Mouse (Mus musculus) C2C12 (cell line): Measurements from ENCODE around the gene Dlgap1. TPM values are rescaled to one million over a fixed set of nuclear protein-coding genes. Genes with fewer than 3 reads are reported as not detected.

ENCODE experiments used
- H3K27me3 ChIP-seq: one replicate; pipeline ENCODE4 v1.6.1; 2011; ENCODE audit not compliant: control insufficient read depth, insufficient read depth, insufficient read length
- H3K36me3 ChIP-seq: one replicate; pipeline ENCODE4 v1.6.1; 2011; ENCODE audit not compliant: control insufficient read depth, insufficient read depth
- H3K4me3 ChIP-seq: one replicate; pipeline ENCODE4 v1.5.1; 2011; ENCODE audit warnings: mild to moderate bottlenecking, control low read depth; ENCODE audit not compliant: poor library complexity, insufficient read depth, severe bottlenecking
- H3K79me2 ChIP-seq: one replicate; pipeline ENCODE4 v1.6.1; 2011; ENCODE audit not compliant: control insufficient read depth, insufficient read depth
- H3K79me3 ChIP-seq: one replicate; pipeline ENCODE4 v1.6.1; 2011; ENCODE audit warnings: low read depth, control low read depth
- H3ac ChIP-seq: one replicate; pipeline ENCODE3; 2011; ENCODE audit warnings: low read depth; ENCODE audit not compliant: control insufficient read depth, insufficient read length
- CEBPB ChIP-seq: IDR thresholded peaks from one replicate; pipeline ENCODE4 v1.6.1; 2011; ENCODE audit warnings: low read depth, mild to moderate bottlenecking, control low read depth, moderate library complexity
- CTCF ChIP-seq: IDR thresholded peaks from one replicate; pipeline ENCODE4 v1.5.1; 2011; ENCODE audit not compliant: control insufficient read depth, insufficient read depth, insufficient read length
- FOSL1 ChIP-seq: IDR thresholded peaks from one replicate; pipeline ENCODE4 v1.8.0; 2011; ENCODE audit warnings: mild to moderate bottlenecking, low read length; ENCODE audit not compliant: poor library complexity, insufficient read depth, severe bottlenecking
- MAX ChIP-seq: IDR thresholded peaks from one replicate; pipeline ENCODE4 v1.6.1; 2011; ENCODE audit warnings: mild to moderate bottlenecking, control low read depth
- MYOD1 ChIP-seq: IDR thresholded peaks from one replicate; pipeline ENCODE4 v1.6.1; 2011; ENCODE audit warnings: low read depth; ENCODE audit not compliant: control insufficient read depth, insufficient read length
- MYOG ChIP-seq: IDR thresholded peaks from one replicate; pipeline ENCODE4 v1.6.1; 2011; ENCODE audit not compliant: control insufficient read depth, insufficient read length; ENCODE audit errors: extremely low read depth
- USF1 ChIP-seq: IDR thresholded peaks from one replicate; pipeline ENCODE4 v1.6.1; 2011; ENCODE audit warnings: low read depth, mild to moderate bottlenecking, control low read depth, moderate library complexity
- polyA plus RNA-seq: library from polyadenylated mRNA; unstranded; fragments of >200 nt; fragmentation: generic; extraction: Trizol; gene quantifications from one replicate; pipeline ENCODE4 v1.2.1, GENCODE M21; 2012; ENCODE audit warnings: missing spikeins

Gene Dlgap1
- polyA plus RNA-seq, 1 experiment, result 0.22 TPM

GRCm38 (mm10) chr17:70455036-70455435, 486.2 kb downstream of the Dlgap1 start:
- H3K27me3 ChIP-seq, result no peaks in the 10 kb centered on the region
- H3ac ChIP-seq, result no peak overlapping the region
- no peaks in the 10 kb centered on the region for H3K36me3 ChIP-seq
- TF ChIP-seq MYOG (no peak), CEBPB (no peak), FOSL1 (no peak), MYOD1 (no peak), CTCF (no peak), USF1 (no peak), MAX (no peak)
- no peaks in the 10 kb centered on the region for H3K79me3 ChIP-seq
- H3K4me3 ChIP-seq, result no peak overlapping the region
- no peaks in the 10 kb centered on the region for H3K79me2 ChIP-seq

- no peaks in the 10 kb centered on the region for H3K79me3 ChIP-seq
- no peak overlapping the region for H3ac ChIP-seq
- no peak for TF ChIP-seq USF1
- H3K79me2 ChIP-seq, result no peaks in the 10 kb centered on the region
- no peaks in the 10 kb centered on the region for H3K27me3 ChIP-seq
- H3K36me3 ChIP-seq, result no peaks in the 10 kb centered on the region
- no peak overlapping the region for H3K4me3 ChIP-seq
Measured at GRCm38 (mm10) chr17:70457103-70457502, 488.2 kb downstream of the Dlgap1 start.

DNA sequence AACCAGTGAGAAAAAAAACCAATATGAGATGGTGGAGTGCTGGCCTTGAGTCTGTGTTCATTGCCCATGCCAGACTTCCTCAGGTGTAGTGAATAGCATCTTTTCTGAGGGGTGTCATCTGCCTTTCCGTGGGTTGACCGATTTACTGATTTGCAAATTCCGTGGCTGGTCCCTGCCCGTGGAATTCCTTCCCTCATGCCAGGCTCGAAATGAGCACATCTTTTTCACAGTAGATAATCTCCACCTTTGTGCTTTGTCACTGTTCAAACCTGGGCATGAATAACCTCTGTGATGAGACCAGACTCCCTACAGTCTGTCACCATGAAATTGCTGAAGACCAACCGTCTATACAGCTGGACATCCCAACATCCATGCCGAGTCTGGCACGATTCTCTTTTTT, 493.4 kb downstream of the Dlgap1 start:
- no peak for TF ChIP-seq MYOD1
- TF ChIP-seq CTCF, result no peak
- TF ChIP-seq MYOG, result no peak
- no peak for TF ChIP-seq FOSL1
- TF ChIP-seq MAX, result no peak
- no peak for TF ChIP-seq USF1
- no peak for TF ChIP-seq CEBPB
- H3K79me3 ChIP-seq, result no peaks in the 10 kb centered on the region

GRCm38 (mm10) chr17:70462771-70463491, 494.1 kb downstream of the Dlgap1 start:
- Histone ChIP-seq H3K4me3 (no peak overlapping the region), H3ac (no peak overlapping the region), H3K27me3 (no peaks in the 10 kb centered on the region), H3K79me2 (no peaks in the 10 kb centered on the region), H3K36me3 (no peaks in the 10 kb centered on the region), H3K79me3 (no peaks in the 10 kb centered on the region)
- no peak for TF ChIP-seq MYOD1
- no peak for TF ChIP-seq MYOG

More for the DNA sequence above, 493.4 kb downstream of the Dlgap1 start:
- Histone ChIP-seq H3K4me3 (no peak overlapping the region), H3K27me3 (no peaks in the 10 kb centered on the region), H3K79me2 (no peaks in the 10 kb centered on the region), H3K36me3 (no peaks in the 10 kb centered on the region), H3ac (no peak overlapping the region)

- Histone ChIP-seq H3K79me2 (no peaks in the 10 kb centered on the region), H3K79me3 (no peaks in the 10 kb centered on the region), H3K27me3 (no peaks in the 10 kb centered on the region), H3K36me3 (no peaks in the 10 kb centered on the region), H3ac (no peak overlapping the region), H3K4me3 (no peak overlapping the region)
- TF ChIP-seq FOSL1 (no peak), CTCF (no peak), USF1 (no peak), MYOD1 (no peak), MYOG (no peak), MAX (no peak), CEBPB (no peak)
Measured at GRCm38 (mm10) chr17:70466413-70466812, 497.5 kb downstream of the Dlgap1 start.

DNA sequence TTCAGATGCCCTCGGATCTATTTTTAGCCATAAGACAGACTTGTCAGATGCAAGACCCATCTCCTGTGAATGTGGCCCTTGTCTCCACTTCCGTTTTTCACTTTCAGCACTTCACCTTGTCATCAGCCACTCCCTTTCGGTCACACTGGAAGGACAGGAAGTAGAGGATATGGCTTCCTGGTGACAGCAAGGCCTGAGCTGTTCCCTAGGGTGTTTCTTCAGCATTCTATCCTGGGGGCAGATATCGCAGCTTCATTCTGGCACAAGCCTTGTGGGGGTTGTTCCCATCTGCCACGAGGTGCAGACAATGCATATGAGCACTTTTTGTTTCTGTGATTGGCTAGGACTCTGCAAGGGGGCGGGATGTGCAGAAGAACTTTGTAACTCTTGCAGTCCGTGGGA, 502.1 kb downstream of the Dlgap1 start:
- TF ChIP-seq CTCF, result no peak
- TF ChIP-seq CEBPB, result no peak
- no peak for TF ChIP-seq FOSL1
- no peak overlapping the region for H3ac ChIP-seq
- H3K4me3 ChIP-seq, result no peak overlapping the region
- H3K36me3 ChIP-seq, result no peaks in the 10 kb centered on the region
- H3K27me3 ChIP-seq, result peaks cover 5% of the 10 kb centered on the region
- no peaks in the 10 kb centered on the region for H3K79me3 ChIP-seq
- H3K79me2 ChIP-seq, result no peaks in the 10 kb centered on the region
